Mouse (Mus musculus): ENCODE data around the gene Tsr1.

The Tsr1 gene

DNA sequence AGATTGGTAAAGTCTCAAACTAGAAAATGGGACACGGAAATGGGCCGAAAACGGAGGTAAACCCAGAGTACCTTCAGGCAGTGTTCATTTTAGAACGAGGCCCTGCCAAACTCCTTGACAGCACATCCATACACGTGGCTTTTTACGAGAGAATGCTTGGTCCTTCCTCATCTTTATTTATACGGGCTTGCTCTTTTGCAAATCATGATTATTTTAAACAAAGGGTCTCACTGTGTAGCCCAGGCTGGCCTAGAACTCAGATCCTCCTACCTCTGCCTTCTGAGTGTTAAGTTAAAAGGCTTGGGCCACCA is 601 bp downstream of the Tsr1 start:
- DNase-seq: no peak

DNA sequence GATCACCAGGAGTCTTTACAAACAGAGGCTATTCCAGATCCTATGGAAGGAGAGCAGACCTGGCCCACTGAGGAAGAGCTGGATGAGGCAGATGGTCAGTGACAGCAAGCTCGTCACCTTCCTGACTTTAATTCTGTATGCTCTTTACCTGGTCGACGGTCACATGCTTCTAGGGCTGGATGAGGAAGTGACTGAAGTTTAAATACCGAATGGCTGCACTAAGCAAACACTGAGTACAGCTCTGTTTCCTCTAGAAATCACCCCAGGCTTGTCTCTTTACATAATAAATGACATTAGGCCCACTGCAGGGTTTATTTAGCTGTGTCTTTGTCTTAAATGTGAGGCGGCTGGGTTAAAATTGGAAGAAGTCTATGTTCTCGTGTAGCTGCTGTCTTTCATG is 3.7 kb downstream of the Tsr1 start:
- DNase-seq: no peak

DNA sequence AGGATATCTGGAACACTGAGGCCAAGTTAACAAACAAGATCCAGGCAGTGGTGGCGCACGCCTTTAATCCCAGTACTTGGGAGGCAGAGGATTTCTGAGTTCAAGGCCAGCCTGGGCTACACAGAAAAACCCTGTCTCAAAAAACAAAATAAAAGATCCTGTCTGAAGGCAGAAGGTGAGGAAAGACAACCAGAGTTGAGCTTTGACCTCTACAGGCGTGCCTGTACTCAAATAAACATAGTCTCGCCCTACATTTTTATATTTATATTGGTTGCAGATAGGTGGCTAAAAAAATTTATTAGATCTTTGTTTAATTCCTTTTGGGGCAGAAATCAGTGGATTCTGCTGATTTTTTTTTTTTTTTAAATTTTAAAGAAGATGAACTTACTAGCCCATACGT is 4.5 kb downstream of the Tsr1 start:
- no peak for DNase-seq

DNA sequence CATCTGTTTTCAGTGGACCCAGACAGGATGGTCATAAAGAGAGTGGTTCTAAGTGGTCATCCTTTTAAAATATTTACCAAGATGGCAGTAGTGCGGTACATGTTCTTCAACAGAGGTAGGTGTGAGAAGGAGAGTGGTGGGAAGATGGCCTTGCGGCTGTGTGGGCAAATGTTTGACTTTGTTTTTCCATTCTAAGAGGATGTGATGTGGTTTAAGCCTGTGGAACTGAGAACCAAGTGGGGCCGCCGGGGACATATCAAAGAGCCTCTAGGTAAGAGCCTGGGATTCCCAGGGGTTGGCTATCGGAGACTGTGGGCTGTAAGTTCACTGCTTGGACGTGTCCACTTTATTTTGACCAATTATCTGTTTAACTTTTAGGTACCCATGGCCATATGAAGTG is 10.0 kb downstream of the Tsr1 start:
- no peak for DNase-seq

DNA sequence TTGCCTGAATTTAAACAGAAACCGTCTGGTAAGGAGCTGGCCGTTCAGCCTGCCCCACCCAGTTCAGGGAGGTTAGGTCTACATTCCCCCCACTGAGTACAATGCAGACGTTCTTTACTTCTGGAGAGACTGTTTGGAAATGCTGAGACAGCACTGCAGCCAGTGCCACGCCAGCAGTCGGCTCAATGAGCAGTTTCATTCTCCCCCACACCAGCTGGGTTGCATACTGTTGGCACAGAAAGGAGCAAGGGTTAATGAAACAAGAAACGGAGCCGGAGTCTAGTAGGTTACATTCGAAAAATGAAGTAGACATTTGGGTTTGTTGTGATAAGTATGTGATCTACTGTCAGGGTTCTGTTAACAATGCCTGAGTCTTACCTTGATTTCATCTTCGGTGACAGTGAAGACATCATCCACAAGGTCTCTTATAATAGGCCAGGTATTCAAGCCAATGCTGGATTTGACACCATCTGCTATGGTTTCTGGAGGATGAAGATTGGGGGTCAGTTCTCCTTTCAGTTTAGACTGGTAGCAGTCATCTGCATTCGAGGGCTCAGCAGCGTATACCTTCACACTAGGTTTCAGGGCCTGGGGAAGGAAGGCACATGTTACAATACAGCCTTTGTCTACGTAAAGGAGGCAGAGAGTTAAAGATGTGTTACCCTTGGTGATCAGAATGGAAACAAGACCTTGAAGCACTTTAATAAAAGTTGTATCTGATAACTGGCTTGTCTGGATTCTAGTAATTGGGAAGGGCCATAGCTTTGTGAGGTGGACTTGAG is 10.9 kb downstream of the Tsr1 start:
- DNase-seq: no peak

DNA sequence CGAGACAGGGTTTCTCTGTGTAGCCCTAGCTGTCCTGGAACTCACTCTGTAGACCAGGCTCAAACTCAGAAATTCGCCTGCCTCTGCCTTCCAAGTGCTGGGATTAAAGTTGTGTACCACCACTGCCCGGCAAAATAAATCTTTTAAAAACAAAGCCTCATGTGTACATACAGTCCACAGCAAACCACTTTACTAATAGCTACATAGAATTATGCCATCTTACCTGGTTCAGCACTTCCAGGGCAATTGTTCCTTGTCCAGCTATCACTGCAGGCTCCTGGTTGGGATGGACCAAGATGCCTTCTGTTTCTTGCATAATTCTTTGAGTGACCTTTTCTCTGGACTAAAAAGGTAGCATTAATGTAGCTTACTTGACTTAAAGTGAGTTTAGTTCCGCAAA is 12.1 kb downstream of the Tsr1 start:
- DNase-seq: no peak

DNA sequence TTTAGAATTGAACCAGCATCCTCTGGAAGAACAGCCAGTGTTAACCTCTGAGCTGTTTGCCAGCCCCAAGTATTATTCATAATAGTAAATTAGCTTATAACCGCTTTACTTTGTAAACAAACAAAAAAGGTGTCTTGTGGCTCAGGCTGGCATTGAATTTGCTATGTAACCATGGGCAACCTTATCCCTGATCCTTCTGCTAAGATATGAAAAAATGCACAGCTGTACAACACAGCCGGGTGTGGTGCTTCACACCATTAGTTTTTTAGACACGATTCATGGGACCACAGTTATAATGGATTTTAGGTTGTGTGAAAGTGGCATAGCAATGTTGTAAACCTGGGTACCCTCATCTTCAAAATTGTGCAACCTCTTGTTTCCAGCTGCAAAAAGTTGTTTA is 14.6 kb downstream of the Tsr1 start:
- DNase-seq: no peak

DNA sequence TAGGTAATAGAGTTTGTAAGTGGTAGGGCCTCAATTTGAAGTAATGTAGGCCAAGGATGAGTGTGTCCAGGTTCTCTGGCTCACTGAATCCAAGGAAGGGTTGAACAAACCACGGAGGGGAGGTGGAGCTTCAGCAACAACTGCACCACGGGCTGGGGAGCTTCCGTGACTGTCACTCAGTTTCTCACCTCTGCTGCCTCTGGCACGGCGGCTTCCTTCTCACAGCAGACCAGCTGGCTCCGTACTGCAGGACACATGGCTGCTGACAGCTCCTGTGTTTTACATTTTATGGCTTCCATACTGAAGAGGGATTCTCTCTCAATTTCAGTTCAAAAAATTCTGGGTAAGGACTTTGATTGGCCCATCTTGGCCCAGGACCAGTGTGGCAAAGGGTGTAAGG is 21.4 kb downstream of the Tsr1 start:
- DNase-seq: no peak

DNA sequence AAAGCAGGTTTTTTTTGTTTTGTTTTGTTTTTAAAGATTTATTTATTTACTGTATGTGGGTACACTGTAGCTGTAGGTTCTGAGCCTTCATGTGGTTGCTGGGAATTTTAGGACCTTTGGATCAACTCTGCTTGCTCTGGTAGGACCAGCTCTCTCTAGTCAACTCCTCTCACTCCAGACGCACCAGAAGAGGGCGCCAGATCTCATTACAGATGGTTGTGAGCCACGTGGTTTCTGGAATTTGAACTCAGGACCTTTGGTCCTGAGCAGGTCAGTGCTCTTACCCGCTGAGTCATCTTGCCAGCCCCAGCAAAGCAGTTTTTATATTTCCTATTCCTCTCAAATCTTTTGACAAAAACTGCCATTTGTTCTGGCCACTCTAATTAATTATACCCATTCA is 26.3 kb downstream of the Tsr1 start:
- peak; percentile 73 for DNase-seq

DNA sequence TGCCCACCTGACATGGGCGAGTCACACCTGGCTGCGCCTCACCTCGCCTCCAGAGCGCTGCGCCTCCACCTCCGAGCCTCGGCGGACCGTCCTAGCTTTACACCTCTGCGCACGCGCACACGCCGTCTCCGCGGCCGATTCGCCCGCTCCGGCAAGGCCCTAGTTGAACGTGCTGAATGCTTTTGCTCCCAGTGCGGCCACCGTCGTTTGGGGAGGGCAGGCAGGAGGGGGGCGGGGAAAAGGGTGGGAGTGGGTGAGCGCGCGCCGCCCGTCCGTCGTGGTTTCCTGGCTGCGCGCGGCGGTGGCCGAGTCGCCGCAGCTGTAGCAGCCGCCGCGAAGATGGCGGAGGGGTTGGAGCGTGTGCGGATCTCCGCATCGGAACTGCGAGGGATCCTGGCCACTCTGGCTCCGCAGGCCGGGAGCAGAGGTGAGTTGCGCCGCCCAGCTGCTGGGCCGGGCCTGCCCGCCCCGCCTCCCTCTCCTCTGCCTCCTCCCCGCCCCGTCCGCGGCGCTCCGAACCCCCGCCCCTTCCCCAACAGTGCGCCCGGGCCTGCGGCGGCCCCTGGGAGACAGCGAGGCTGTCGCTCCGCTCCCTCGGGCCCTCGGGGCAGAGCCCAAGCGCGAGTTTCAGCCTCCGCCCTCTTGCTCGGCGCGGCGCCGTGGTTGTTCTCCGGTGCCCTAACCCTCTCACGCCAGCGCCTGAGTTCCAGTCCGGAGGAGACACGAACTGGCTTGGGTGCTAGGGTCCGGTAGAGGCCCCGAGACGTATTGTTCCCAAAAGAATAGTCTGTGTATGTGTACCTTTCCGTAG is 27.9 kb downstream of the Tsr1 start, which contains the start of the genes Smg6 and Srr:
Gene Smg6 (plus strand): TSS at position 247 of the 811 bp plus-strand sequence.
Gene Srr (minus strand): TSS at position 372 of the 811 bp plus-strand sequence.
- peak; percentile 95 for DNase-seq

DNA sequence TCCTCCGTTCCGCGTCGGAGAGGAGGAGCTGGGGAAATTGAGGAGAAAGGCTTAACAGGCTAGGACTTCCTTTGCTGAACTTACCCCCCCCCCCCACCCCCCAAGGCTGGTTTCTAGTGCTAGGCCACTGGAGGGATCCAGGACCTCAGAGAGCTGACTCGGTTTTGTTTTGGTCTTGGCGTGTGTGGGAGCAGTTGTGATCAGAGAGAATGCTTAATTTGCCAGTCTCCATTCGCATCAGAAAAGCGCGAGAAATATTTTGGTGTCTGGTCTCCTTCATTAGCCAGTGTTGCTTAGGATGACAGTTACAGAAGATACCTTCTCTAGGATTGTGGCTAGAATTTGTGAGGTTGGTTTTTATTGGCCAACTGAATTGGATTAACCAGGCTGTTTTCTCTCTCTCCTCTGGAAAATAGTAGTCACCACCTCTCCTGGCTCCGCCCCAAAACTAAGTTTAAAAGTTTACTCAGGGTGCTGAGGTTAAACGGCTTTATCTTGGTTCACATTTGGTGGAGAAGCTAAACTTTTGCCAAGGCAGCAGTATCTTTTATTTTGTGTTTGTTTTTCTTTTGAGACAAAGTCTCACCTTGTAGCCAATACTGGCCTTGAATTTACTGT is 28.6 kb downstream of the Tsr1 start:
- peak; percentile 67 for DNase-seq

DNA sequence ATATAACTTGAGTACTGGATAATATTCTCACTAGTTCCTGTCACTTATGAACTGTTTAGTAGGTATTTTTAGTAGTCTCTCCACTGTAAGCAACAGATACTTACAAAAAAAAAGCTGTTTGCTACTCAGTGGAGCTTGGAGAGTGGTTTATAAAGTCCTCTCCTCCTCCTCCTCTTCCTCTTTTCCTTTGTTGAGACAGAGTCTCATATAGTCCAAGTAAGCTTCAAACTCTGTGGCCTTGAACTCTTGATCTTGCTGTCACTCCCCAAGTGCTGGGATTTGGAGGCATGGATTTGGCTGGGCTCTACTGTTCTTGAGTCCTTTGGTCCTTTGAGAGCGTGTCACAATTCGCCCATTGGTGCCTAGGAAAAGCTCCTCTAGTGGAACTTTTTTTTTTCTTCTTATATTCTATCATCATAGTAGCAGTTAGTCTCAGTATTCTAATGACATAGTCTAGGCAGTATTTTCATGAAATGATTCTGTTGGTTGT is 29.4 kb downstream of the Tsr1 start:
- DNase-seq: no peak

DNA sequence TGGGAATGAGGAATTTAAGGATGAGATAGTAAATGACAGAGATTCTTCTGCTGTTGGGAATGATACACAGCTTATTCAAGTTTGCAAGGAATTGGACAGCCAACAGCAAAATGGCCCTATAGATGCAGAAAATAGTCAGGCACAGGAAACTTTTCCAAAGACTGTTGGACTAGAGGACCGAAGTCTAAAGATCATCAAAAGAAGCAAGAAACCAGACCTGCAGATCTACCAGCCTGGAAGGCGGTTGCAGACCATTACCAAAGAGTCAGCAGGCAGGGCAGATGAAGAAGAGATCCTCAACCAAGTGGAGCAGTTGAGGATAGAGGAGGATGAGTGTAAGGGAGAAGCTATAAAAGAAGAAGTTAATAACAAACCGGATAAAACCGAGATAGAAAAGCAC is 31.2 kb downstream of the Tsr1 start:
- no peak for DNase-seq

DNA sequence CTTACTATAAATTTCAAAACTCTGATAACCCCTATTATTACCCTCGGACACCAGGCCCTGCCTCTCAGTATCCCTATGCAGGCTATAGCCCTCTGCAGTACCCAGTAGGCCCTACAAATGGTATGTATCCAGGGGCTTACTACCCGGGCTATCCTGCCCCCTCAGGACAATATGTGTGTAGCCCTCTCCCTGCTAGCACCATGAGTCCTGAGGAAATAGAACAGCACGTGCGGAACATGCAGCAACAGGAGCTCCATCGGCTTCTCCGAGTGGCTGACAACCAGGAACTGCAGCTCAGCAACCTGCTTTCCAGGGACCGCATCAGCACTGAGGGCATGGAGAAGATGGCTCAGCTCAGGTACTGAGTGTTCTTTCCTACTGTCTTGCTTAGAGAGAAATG is 32.5 kb downstream of the Tsr1 start:
- DNase-seq: no peak

DNA sequence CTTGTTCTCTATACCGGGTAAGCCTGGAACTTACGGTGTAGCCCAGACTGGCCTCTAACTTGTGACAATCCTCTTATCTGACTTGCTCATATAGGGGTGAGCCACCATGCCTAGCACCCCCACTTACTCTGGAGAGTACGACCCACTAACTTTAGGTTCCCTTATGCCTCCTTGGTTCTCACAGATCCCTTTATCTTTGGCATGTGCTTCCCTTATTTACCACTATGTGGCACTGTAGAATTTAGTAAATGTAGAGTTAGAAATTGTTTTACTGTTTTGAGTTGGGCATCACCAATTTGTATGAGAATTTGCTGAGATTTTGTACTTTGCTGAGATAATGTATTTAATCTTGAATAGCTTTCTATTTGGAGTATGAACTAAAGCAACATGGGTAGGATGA is 48.5 kb downstream of the Tsr1 start:
- peak; percentile 80 for DNase-seq

DNA sequence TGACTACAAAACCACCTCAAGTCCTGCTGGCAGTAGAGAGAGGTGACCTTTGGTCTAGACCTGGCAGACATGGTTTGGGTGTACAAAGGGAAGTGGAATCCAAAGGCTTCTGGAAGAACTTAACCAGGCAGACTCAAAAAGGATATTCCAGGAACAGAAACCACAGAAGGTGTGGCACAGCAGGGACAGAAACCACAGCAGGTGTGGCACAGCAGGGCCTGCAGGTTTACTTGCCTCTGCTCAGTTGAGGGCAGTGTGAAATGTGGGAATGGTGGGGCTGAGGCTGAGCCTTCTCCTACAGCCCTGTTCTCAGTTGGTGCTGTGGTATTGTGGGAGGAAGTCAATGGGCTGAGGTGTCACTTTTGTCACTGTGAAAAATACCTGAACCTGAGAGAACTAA is 57.0 kb downstream of the Tsr1 start:
- peak; percentile 8 for DNase-seq

DNA sequence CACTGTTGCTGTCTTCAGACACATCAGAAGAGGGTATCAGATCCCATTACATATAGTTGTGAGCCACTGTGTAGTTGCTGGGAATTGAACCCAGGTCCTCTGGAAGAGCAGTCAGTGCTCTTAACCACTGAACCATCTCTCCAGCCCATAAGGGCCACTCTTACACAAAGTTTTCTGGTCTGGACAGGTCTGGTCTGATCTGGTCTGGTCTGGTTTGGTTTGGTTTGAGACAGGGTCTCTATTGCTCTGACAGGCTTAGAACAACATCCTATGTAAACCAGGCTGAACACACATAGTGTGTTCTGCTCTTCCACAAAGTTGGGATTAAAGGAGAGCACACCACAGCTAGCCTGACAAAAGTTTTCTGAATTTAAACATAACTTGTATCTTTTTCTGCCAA is 58.1 kb downstream of the Tsr1 start:
- no peak for DNase-seq

DNA sequence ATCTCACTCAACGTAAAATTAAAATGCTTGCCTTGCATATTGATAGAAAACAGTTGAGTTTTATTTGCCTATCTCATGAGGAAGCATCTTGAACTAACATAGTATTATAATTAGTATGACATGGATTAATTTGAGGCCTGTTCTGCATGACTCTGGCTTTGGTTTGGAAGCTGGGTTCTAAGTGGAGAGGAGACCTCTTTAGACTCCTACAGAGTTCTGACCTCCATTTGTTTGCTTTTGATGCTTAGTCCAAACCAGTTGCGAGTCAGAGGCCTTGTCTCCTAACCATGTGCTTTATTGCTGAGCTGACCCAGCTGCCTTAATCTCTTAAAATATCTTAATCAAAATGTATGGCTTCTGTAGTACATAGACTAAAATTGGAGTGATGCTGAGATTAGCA is 59.7 kb downstream of the Tsr1 start:
- DNase-seq: no peak
